Mouse (Mus musculus) kidney, embryonic 16.5 days (tissue): ENCODE results near the gene Cpne8. TPM values are rescaled to one million over a fixed set of nuclear protein-coding genes. Genes with fewer than 3 reads are reported as not detected.

ENCODE experiments used
- ATAC-seq: fragments of 200-750 bp; cut with Nextera tagmentation; 2 replicates; pipeline ENCODE4 v1.8.0; 2017; ENCODE audit warnings: moderate TSS enrichment; ENCODE audit not compliant: low FRiP score, low TSS enrichment
- H3K27ac ChIP-seq: fragments of 300-500 bp; sonication (generic); 2 replicates; pipeline ENCODE4 v1.5.1; 2014; ENCODE audit warnings: low read length
- H3K27me3 ChIP-seq: fragments of 300-500 bp; sonication (generic); 2 replicates; pipeline ENCODE4 v1.6.1; 2014; ENCODE audit warnings: low read length, control low read depth, mixed read lengths; ENCODE audit not compliant: insufficient read depth
- H3K36me3 ChIP-seq: fragments of 300-500 bp; sonication (generic); 2 replicates; pipeline ENCODE4 v1.6.1; 2014; ENCODE audit warnings: low read length, control low read depth, mixed read lengths; ENCODE audit not compliant: insufficient read depth
- H3K4me1 ChIP-seq: fragments of 300-500 bp; sonication (generic); 2 replicates; pipeline ENCODE4 v1.6.1; 2014; ENCODE audit warnings: low read length, control low read depth, mixed read lengths; ENCODE audit not compliant: insufficient read depth
- H3K4me2 ChIP-seq: fragments of 300-500 bp; sonication (generic); replicated peaks from 2 replicates; pipeline ENCODE4 v1.6.1; 2014; ENCODE audit warnings: low read depth, low read length
- H3K4me3 ChIP-seq: fragments of 300-500 bp; sonication (generic); 2 replicates; pipeline ENCODE4 v1.5.1; 2014; ENCODE audit warnings: mild to moderate bottlenecking, low read length
- H3K9ac ChIP-seq: fragments of 300-500 bp; sonication (generic); replicated peaks from 2 replicates; pipeline ENCODE4 v1.6.1; 2014; ENCODE audit warnings: low read length
- H3K9me3 ChIP-seq: fragments of 300-500 bp; sonication (generic); 2 replicates; pipeline ENCODE4 v1.6.1; 2016; ENCODE audit warnings: low read length, control low read depth
- WGBS: fragments of 180-500 bp; shearing (Covaris S2); extraction: QIAGEN DNeasy Blood & Tissue Kit; methylation state at CpG from one replicate; pipeline ENCODE4 v1.1.7; 2014; 5-methylcytosine and 5-hydroxymethylcytosine counted together
- polyA plus RNA-seq: library from polyadenylated mRNA; unstranded; fragments of >200 nt; fragmentation: Nextera tagmentation; extraction: Ambion mirVana; gene quantifications from 2 replicates; pipeline ENCODE4 v1.2.1, GENCODE M21; 2015

Cpne8 gene
- polyA plus RNA-seq, 1 experiment from 2014 or later: 17.8 TPM

DNA sequence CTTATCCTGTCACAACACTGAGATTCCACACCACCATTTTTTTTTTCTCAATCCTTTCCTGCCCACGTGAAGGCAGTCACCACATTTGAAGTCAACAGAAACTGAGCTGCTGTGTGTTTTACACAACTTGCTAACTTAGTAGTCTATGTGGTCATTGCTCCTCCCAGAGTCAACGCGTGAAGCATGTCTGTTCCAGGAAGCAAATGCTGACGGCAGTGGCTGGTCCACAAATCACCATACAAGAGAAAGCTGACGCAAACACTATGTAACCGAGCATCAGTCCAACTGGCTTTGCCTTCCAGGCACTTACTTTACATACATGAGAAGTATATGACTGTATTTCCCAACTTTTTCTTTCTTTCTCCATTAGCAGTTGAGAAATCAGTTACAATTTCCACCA is 12.3 kb downstream of the Cpne8 start:
- ATAC-seq: no peak

GRCm38 (mm10) chr15:90664615-90665014 is 14.6 kb downstream of the Cpne8 start:
- no peaks in the 10 kb centered on the region for H3K9me3 ChIP-seq
- no peak overlapping the region for H3K27ac ChIP-seq
- H3K4me3 ChIP-seq: no peak overlapping the region
- no peaks in the 10 kb centered on the region for H3K36me3 ChIP-seq
- no peaks in the 10 kb centered on the region for H3K27me3 ChIP-seq
- no peak for ATAC-seq
- WGBS: 81% methylated on average over 3 of the region's 3 CpGs
- H3K9ac ChIP-seq: no peak overlapping the region
- H3K4me1 ChIP-seq: peaks cover 9% of the 10 kb centered on the region; the same call in 1 of the 2 replicates
- H3K4me2 ChIP-seq: no peak overlapping the region

More for the DNA sequence above, 12.3 kb downstream of the Cpne8 start:
- peaks cover 3% of the 10 kb centered on the region; the same call in 1 of the 2 replicates for H3K4me1 ChIP-seq
- WGBS: 77% methylated on average over 6 of the region's 6 CpGs
- H3K9me3 ChIP-seq: no peaks in the 10 kb centered on the region
- H3K9ac ChIP-seq: no peak overlapping the region
- H3K27ac ChIP-seq: no peak overlapping the region
- H3K4me2 ChIP-seq: no peak overlapping the region
- no peaks in the 10 kb centered on the region for H3K27me3 ChIP-seq
- no peak overlapping the region for H3K4me3 ChIP-seq
- no peaks in the 10 kb centered on the region for H3K36me3 ChIP-seq

GRCm38 (mm10) chr15:90663631-90664030 is 15.6 kb downstream of the Cpne8 start:
- H3K36me3 ChIP-seq: no peaks in the 10 kb centered on the region
- H3K9ac ChIP-seq: no peak overlapping the region
- H3K9me3 ChIP-seq: no peaks in the 10 kb centered on the region
- no peak for ATAC-seq
- WGBS: 83% methylated on average over 4 of the region's 4 CpGs
- H3K27me3 ChIP-seq: no peaks in the 10 kb centered on the region
- H3K27ac ChIP-seq: no peak overlapping the region
- H3K4me1 ChIP-seq: 0 out of 2 replicates have a peak, but pooled peaks cover 5% of the 10 kb centered on the region
- H3K4me2 ChIP-seq: no peak overlapping the region
- H3K4me3 ChIP-seq: no peak overlapping the region

- no peaks in the 10 kb centered on the region for H3K27me3 ChIP-seq
- H3K27ac ChIP-seq: 0 out of 2 replicates have a peak overlapping the region, but pooled peaks have one; percentile 29
- H3K36me3 ChIP-seq: no peaks in the 10 kb centered on the region
- no peaks in the 10 kb centered on the region for H3K9me3 ChIP-seq
- 70% methylated on average over 3 of the region's 3 CpGs for WGBS
- no peak overlapping the region for H3K4me2 ChIP-seq
- H3K4me1 ChIP-seq: 0 out of 2 replicates have a peak, but pooled peaks cover 5% of the 10 kb centered on the region
- H3K4me3 ChIP-seq: no peak overlapping the region
- H3K9ac ChIP-seq: no peak overlapping the region
- ATAC-seq: no peak
These were observed 18.5 kb downstream of the Cpne8 start for GRCm38 (mm10) chr15:90660723-90661122.

- 27% methylated on average over 2 of the region's 2 CpGs for WGBS
These were observed 21.2 kb downstream of the Cpne8 start for GRCm38 (mm10) chr15:90658053-90658452.

GRCm38 (mm10) chr15:90656521-90656920 is 22.7 kb downstream of the Cpne8 start:
- WGBS: 85% methylated on average over 8 of the region's 8 CpGs
- no peak for ATAC-seq
- H3K27me3 ChIP-seq: no peaks in the 10 kb centered on the region

More at GRCm38 (mm10) chr15:90658053-90658452, 21.2 kb downstream of the Cpne8 start:
- H3K4me3 ChIP-seq: no peak overlapping the region
- H3K4me1 ChIP-seq: 0 out of 2 replicates have a peak, but pooled peaks cover 5% of the 10 kb centered on the region
- no peaks in the 10 kb centered on the region for H3K27me3 ChIP-seq
- no peak overlapping the region for H3K4me2 ChIP-seq
- no peak overlapping the region for H3K9ac ChIP-seq
- H3K27ac ChIP-seq: no peak overlapping the region
- no peaks in the 10 kb centered on the region for H3K36me3 ChIP-seq
- H3K9me3 ChIP-seq: no peaks in the 10 kb centered on the region
- no peak for ATAC-seq

DNA sequence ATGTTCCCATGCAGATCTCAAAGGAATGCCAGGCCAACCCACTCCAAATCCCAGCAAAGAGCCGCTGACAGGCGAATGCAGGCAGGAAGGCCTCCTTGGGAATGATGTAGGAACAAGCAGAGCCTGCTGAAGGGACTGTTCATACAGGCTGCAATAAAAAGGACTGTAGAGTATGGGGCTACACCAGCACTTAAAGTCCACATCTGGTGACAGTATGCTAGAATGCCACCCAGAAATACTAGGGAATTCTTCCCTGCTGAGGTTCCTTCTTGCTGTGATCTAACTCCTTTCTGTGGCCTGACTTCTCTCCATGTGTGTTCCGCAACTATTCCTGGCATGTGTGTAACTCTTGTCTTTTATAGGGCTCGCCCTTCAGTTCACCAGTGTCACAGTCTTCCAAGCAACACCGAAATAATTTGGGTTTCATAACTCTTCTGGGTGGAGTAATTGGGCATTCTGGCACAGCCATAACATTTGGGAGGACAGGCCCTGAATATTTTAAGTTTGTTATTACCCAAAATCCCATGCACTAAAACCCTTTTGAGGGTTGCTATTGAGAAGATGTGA is 32.1 kb downstream of the Cpne8 start:
- Histone ChIP-seq H3K36me3 (0 out of 2 replicates have a peak, but pooled peaks cover 3% of the 10 kb centered on the region), H3K4me1 (no peaks in the 10 kb centered on the region), H3K9me3 (peaks cover 6% of the 10 kb centered on the region), H3K4me2 (no peak overlapping the region), H3K9ac (no peak overlapping the region), H3K27ac (no peak overlapping the region), H3K27me3 (no peaks in the 10 kb centered on the region), H3K4me3 (no peak overlapping the region)
- WGBS: 93% methylated on average over 5 of the region's 5 CpGs
- ATAC-seq: no peak

More at GRCm38 (mm10) chr15:90656521-90656920, 22.7 kb downstream of the Cpne8 start:
- no peaks in the 10 kb centered on the region for H3K36me3 ChIP-seq
- no peak overlapping the region for H3K4me3 ChIP-seq
- no peaks in the 10 kb centered on the region for H3K9me3 ChIP-seq
- H3K27ac ChIP-seq: no peak overlapping the region
- no peak overlapping the region for H3K4me2 ChIP-seq
- 0 out of 2 replicates have a peak, but pooled peaks cover 5% of the 10 kb centered on the region for H3K4me1 ChIP-seq
- H3K9ac ChIP-seq: no peak overlapping the region

DNA sequence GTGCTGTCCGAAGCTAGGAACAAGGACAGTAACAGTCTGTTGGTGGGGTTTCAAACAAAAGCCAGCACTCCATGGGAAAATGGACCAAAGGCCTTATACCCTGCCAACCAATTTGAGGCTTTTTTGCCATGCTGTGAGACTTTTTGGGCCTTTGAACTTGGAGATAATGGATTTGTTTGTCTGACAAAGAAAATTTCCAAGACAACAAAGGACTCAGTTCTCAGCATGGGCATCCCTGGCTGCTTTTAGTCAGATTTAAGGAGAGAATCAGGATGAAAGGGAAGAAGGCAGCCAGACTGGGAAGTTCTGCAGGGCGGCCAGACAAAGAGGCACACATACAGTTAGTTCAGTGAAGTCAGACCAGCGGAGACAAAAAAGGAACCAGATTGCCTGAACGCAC is 32.9 kb downstream of the Cpne8 start:
- H3K36me3 ChIP-seq: 0 out of 2 replicates have a peak, but pooled peaks cover 3% of the 10 kb centered on the region
- H3K27ac ChIP-seq: no peak overlapping the region
- no peaks in the 10 kb centered on the region for H3K27me3 ChIP-seq
- peaks cover 6% of the 10 kb centered on the region for H3K9me3 ChIP-seq
- no peak for ATAC-seq
- 90% methylated on average over 4 of the region's 4 CpGs for WGBS
- H3K4me3 ChIP-seq: no peak overlapping the region
- no peak overlapping the region for H3K9ac ChIP-seq
- H3K4me1 ChIP-seq: no peaks in the 10 kb centered on the region
- no peak overlapping the region for H3K4me2 ChIP-seq

GRCm38 (mm10) chr15:90645828-90646227 is 33.4 kb downstream of the Cpne8 start:
- Histone ChIP-seq H3K9ac (no peak overlapping the region), H3K4me3 (no peak overlapping the region), H3K4me2 (no peak overlapping the region), H3K27ac (no peak overlapping the region), H3K9me3 (peaks cover 6% of the 10 kb centered on the region), H3K4me1 (no peaks in the 10 kb centered on the region), H3K27me3 (no peaks in the 10 kb centered on the region), H3K36me3 (0 out of 2 replicates have a peak, but pooled peaks cover 3% of the 10 kb centered on the region)
- no peak for ATAC-seq
- WGBS: 76% methylated on average over 10 of the region's 10 CpGs

DNA sequence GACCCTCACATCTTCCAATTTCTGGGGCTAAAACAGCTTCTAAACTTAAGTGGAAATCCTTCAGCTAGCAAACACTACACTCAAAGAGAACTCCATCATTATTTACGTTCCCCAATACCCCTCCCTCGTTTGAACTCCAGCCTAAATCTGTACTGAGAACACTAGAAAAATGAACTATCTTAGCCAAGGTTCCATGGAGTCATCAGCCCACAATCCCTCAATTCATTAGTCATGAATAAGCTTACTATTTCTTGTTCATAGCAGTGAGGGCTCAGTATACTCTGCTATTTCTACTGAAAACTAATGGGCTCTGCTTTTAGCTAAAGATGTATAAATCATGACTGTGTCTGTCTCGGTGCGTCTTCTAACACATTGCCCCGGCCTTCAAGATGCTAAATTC is 55.0 kb downstream of the Cpne8 start:
- ATAC-seq: no peak
- 65% methylated on average over 5 of the region's 5 CpGs for WGBS

More for the DNA sequence above, 55.0 kb downstream of the Cpne8 start:
- Histone ChIP-seq H3K27ac (no peak overlapping the region), H3K36me3 (no peaks in the 10 kb centered on the region), H3K9me3 (no peaks in the 10 kb centered on the region), H3K4me1 (no peaks in the 10 kb centered on the region), H3K4me3 (no peak overlapping the region), H3K9ac (no peak overlapping the region), H3K27me3 (no peaks in the 10 kb centered on the region), H3K4me2 (no peak overlapping the region)
